Mouse (Mus musculus) lung, postnatal 0 days (tissue): Measurements from ENCODE around the gene Rrp15. TPM values are rescaled to one million over a fixed set of nuclear protein-coding genes. Genes with fewer than 3 reads are reported as not detected.
A peak's percentile ranks its signal among the peaks of the same experiment; 100 is the strongest.

Experiments
- ATAC-seq: fragments of 200-750 bp; cut with Nextera tagmentation; 2 replicates; pipeline ENCODE4 v1.8.0; 2017; ENCODE audit warnings: moderate library complexity
- DNase-seq: peaks from one replicate; pipeline ENCODE4 v3.0.0-alpha.2; 2016; ENCODE audit warnings: low spot score
- H3K27ac ChIP-seq: fragments of 300-500 bp; sonication (generic); 2 replicates; pipeline ENCODE4 v1.5.1; 2014; ENCODE audit warnings: antibody characterized with exemption, mild to moderate bottlenecking, low read length, mixed read lengths
- H3K27me3 ChIP-seq: fragments of 300-500 bp; sonication (generic); replicated peaks from 2 replicates; pipeline ENCODE4 v1.6.1; 2014; ENCODE audit warnings: low read length, mixed read lengths; ENCODE audit not compliant: insufficient read depth
- H3K36me3 ChIP-seq: fragments of 300-500 bp; sonication (generic); 2 replicates; pipeline ENCODE4 v1.6.1; 2014; ENCODE audit warnings: low read length, mixed read lengths; ENCODE audit not compliant: insufficient read depth
- H3K4me1 ChIP-seq: fragments of 300-500 bp; sonication (generic); 2 replicates; pipeline ENCODE4 v1.6.1; 2014; ENCODE audit warnings: antibody characterized with exemption, low read depth, low read length, mixed read lengths; ENCODE audit not compliant: insufficient read depth
- H3K4me2 ChIP-seq: fragments of 300-500 bp; sonication (generic); replicated peaks from 2 replicates; pipeline ENCODE4 v1.6.1; 2014; ENCODE audit warnings: low read depth, mild to moderate bottlenecking, low read length, moderate library complexity, mixed read lengths
- H3K4me3 ChIP-seq: fragments of 300-500 bp; sonication (generic); 2 replicates; pipeline ENCODE4 v1.5.1; 2014; ENCODE audit warnings: low read depth, low read length
- H3K9ac ChIP-seq: fragments of 300-500 bp; sonication (generic); replicated peaks from 2 replicates; pipeline ENCODE4 v1.6.1; 2014; ENCODE audit warnings: low read depth, mild to moderate bottlenecking
- H3K9me3 ChIP-seq: fragments of 300-500 bp; sonication (generic); 2 replicates; pipeline ENCODE4 v1.6.1; 2016; ENCODE audit warnings: low read length, mixed read lengths
- CTCF ChIP-seq: IDR thresholded peaks from 2 replicates; pipeline ENCODE4 v1.5.1; 2016; ENCODE audit warnings: antibody characterized with exemption, mild to moderate bottlenecking
- EP300 ChIP-seq: IDR thresholded peaks from 2 replicates; pipeline ENCODE4 v1.6.1; 2016; ENCODE audit warnings: antibody characterized with exemption, mild to moderate bottlenecking, control low read depth
- WGBS: fragments of 180-500 bp; shearing (Covaris S2); extraction: QIAGEN DNeasy Blood & Tissue Kit; methylation state at CpG from one replicate; pipeline ENCODE4 v1.1.7; 2014; 5-methylcytosine and 5-hydroxymethylcytosine counted together
- polyA plus RNA-seq: library from polyadenylated mRNA; unstranded; fragments of >200 nt; fragmentation: Nextera tagmentation; extraction: Ambion mirVana; gene quantifications from 2 replicates; pipeline ENCODE4 v1.2.1, GENCODE M21; 2015

Gene Rrp15
- polyA plus RNA-seq, result 21.8 and 21.9 TPM in 2 replicates

DNA sequence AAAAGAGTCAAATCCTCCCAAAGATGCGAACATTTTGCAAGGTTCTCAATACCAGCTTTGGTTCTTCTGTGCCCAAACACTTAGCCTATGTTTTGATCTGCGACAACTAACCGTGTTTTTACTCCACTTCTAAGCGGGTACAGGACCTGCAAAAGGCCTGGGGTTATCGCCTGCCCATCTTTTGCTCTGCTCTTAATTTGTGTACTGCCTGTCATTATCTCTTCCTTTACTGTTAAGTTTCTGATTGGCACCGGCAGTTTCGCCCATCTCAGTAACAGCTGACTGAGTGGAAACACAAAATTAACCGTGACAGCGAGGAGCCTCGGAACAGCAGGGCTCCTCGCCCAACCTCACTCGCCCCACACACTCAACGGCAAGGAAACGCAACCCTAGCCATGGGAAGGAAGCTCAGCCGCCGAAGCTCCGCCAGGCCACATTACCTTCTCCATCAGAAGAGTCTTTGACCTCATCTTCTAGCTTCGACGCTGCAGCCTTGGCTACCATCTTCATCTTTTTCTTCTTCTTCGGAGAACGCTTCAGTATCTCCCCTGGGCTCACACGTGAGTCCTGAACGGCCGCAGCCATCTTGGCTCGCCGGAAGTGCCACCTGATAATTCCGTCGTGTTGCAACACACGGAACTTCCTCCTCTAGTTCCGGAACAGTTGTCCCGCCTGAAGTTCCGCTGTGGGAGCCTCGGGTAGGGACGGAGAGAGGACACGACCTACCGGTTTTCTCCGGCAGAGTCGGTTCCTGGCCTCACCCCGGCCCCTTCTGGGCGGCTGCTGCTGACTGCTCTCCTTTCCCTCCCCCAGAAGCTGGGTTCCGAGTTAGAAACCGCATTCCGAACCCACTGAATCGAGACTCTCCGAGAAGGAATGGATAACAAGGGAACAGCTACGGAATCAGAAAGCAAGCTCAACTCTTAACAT lies at the start of gene Rrp15:
TSS of gene Rrp15 (minus strand) at position 635 of the 930 bp plus-strand sequence.
- WGBS, result under 1% methylated on average over 46 of the region's 46 CpGs
- H3K36me3 ChIP-seq, result no peaks in the 10 kb centered on the region
- H3K27me3 ChIP-seq, result no peaks in the 10 kb centered on the region
- DNase-seq (peak; percentile 92), ATAC-seq (peak; percentile 96)
- no peak for TF ChIP-seq EP300
- TF ChIP-seq CTCF, result peak; percentile 12; the same call in 1 of the 2 replicates
- peak within 1 kb of the TSS; percentile 89 for H3K9ac ChIP-seq
- H3K9me3 ChIP-seq, result no peaks in the 10 kb centered on the region
- H3K4me2 ChIP-seq, result peak within 1 kb of the TSS; percentile 71
- peak within 1 kb of the TSS; percentile 90 for H3K27ac ChIP-seq
- peaks cover 7% of the 10 kb centered on the region; the same call in 1 of the 2 replicates for H3K4me1 ChIP-seq
- peak within 1 kb of the TSS; percentile 81 for H3K4me3 ChIP-seq

DNA sequence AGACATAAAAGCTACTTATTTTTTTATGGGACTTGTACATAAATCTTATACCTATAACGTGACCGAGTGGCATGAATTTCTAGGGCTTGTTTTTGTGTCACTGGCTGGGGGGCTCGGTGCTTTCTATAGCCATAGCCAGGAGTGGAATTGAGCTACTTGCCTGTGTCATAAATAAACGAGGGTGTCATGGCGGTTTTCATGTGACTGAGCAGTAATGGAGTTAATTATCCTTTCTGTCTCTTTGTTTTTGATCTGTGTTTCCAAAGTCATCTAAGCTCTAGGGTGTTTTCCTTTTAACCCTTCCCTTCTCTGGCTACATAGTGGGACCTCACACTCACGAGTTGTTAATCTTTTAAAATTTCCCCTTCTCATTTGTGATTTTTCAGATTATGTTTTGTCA lies 48.8 kb upstream of the Rrp15 start:
- H3K9ac ChIP-seq, result no peak overlapping the region
- no peak overlapping the region for H3K27ac ChIP-seq
- H3K36me3 ChIP-seq, result no peaks in the 10 kb centered on the region
- H3K4me3 ChIP-seq, result no peak overlapping the region
- H3K4me2 ChIP-seq, result no peak overlapping the region
- no peak for DNase-seq
- no peak for ATAC-seq
- TF ChIP-seq CTCF, result no peak
- no peak for TF ChIP-seq EP300
- 66% methylated on average over 6 of the region's 6 CpGs for WGBS
- no peaks in the 10 kb centered on the region for H3K9me3 ChIP-seq
- no peaks in the 10 kb centered on the region for H3K27me3 ChIP-seq
- H3K4me1 ChIP-seq, result no peaks in the 10 kb centered on the region

DNA sequence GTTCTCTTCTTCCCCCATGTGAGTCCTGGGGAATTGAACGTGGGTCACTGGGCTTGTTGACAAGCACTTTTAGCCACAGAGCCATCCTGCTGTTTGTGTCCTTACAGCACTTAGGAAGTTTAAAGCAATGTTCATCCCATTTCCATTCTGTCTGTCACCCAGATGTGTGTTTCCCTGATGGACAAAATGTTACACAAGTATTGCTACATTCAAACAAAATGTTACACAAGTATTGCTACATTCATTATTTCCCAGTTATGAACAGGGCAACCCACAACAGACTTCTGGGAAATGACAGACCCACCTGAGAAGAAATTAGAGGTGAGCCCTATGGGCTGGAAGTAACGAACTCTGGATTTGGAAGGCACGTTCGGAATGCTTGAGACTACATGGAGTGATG lies 36.2 kb upstream of the Rrp15 start:
- Histone ChIP-seq H3K4me3 (no peak overlapping the region), H3K27ac (no peak overlapping the region), H3K4me2 (no peak overlapping the region), H3K9ac (no peak overlapping the region), H3K27me3 (no peaks in the 10 kb centered on the region), H3K9me3 (no peaks in the 10 kb centered on the region), H3K36me3 (no peaks in the 10 kb centered on the region), H3K4me1 (no peaks in the 10 kb centered on the region)
- no peak for TF ChIP-seq EP300
- no peak for TF ChIP-seq CTCF
- 84% methylated on average over 4 of the region's 4 CpGs for WGBS
- ATAC-seq, result no peak
- DNase-seq, result no peak

DNA sequence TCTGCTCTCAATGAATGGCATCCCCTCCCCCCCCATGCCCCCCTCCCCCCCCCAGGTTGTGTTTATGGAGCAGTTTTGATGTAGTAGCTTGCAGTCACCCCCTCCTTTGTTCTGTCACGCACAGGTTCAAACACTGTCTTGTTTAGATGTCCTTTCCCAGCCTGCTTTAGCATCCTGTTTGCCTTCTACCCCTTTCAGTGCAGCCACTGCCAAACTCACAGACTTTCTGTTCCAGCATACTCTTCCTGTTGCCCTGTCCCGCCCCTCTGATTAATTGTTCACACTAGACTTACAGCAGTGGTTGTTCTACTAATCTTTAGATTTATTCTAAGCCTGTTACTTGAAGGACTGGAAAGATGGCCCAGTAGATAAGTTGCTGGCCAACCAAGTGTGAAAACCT lies 31.7 kb upstream of the Rrp15 start:
- H3K27me3 ChIP-seq, result no peaks in the 10 kb centered on the region
- TF ChIP-seq CTCF (no peak), EP300 (peak; percentile 39; the same call in 1 of the 2 replicates)
- no peak overlapping the region for H3K9ac ChIP-seq
- no peaks in the 10 kb centered on the region for H3K36me3 ChIP-seq
- H3K9me3 ChIP-seq, result no peaks in the 10 kb centered on the region
- H3K27ac ChIP-seq, result no peak overlapping the region
- peak; percentile 58 for DNase-seq
- H3K4me1 ChIP-seq, result no peaks in the 10 kb centered on the region
- WGBS, result 52% methylated on average over 2 of the region's 2 CpGs
- peak; percentile 88 for ATAC-seq
- no peak overlapping the region for H3K4me2 ChIP-seq
- no peak overlapping the region for H3K4me3 ChIP-seq

DNA sequence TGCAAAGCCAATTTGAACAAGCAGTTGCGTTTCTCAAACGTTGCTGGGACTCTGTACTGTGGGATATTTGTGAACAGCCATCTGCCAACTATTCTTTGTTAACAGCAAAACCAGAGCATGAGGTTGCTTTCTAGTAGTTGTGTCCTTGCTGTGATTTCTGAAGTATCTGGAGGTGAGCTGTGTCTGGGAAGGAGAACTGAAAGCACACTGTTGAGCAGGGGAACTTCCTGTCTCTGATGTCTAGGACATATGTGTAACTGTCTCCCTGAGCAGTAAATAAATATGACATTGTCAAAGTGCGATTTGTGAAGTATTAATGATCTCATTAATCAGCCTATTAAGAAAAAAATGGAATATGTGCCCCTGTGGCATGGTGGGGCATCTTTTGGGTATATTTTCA lies 24.0 kb upstream of the Rrp15 start:
- ATAC-seq, result no peak
- WGBS, result 60% methylated on average over 3 of the region's 3 CpGs

DNA sequence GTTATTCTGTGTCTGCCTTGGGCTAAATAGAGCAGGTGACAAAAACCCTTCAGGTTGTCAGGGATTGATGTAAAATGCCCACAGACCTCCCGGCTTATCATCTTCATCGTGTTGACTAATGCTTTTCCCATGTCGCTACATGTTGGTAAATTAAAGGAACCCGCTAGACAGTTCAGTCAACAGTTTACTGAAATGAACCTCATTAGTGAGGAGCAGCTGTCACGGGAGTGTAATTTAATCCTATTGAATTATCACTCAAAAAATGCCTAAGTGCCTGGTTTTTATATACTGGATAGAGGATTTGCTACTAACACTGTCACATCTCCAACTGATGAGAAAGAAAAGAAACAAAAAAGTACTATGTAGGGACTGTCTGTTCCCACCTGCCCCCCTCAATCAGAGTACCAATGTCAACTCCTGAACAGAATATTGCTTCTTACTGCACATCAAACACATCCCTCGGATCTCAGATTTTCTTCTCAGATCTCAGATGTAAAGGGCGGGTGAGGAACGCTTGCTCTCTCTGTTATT lies 23.5 kb upstream of the Rrp15 start:
- no peak for ATAC-seq
- no peak for DNase-seq
- H3K36me3 ChIP-seq, result no peaks in the 10 kb centered on the region
- WGBS, result 56% methylated on average over 8 of the region's 8 CpGs
- no peak for TF ChIP-seq EP300
- TF ChIP-seq CTCF, result no peak
- H3K4me3 ChIP-seq, result no peak overlapping the region
- H3K4me1 ChIP-seq, result no peaks in the 10 kb centered on the region
- H3K4me2 ChIP-seq, result no peak overlapping the region
- H3K27me3 ChIP-seq, result no peaks in the 10 kb centered on the region
- no peak overlapping the region for H3K9ac ChIP-seq
- no peaks in the 10 kb centered on the region for H3K9me3 ChIP-seq
- H3K27ac ChIP-seq, result no peak overlapping the region

More for the DNA sequence above, 24.0 kb upstream of the Rrp15 start:
- no peak for DNase-seq
- Histone ChIP-seq H3K27me3 (no peaks in the 10 kb centered on the region), H3K27ac (no peak overlapping the region), H3K9ac (no peak overlapping the region), H3K36me3 (no peaks in the 10 kb centered on the region), H3K4me1 (no peaks in the 10 kb centered on the region), H3K9me3 (no peaks in the 10 kb centered on the region), H3K4me2 (no peak overlapping the region), H3K4me3 (no peak overlapping the region)
- TF ChIP-seq CTCF, result no peak
- no peak for TF ChIP-seq EP300
